Mouse (Mus musculus) CH12.LX (cell line): Measurements from ENCODE around the gene Samd4. TPM values are rescaled to one million over a fixed set of nuclear protein-coding genes. Genes with fewer than 3 reads are reported as not detected.

Experiments
- DNase-seq: peaks from one replicate; pipeline ENCODE4 v3.0.0-alpha.2; 2013; ENCODE audit errors: extremely low read depth
- H3K27ac ChIP-seq: 2 replicates; pipeline ENCODE4 v1.5.1; 2012; ENCODE audit warnings: low read depth, mild to moderate bottlenecking, control low read depth, moderate library complexity; ENCODE audit not compliant: insufficient read depth
- H3K27me3 ChIP-seq: replicated peaks from 2 replicates; pipeline ENCODE3; 2012; ENCODE audit warnings: inconsistent platforms
- H3K36me3 ChIP-seq, 2 experiments: replicated peaks in 1 of 2; 2 replicates each; pipeline versions ENCODE3 to v1.6.1; 2012; ENCODE audit warnings: inconsistent platforms in 1 of 2, low read length in 1 of 2, mild to moderate bottlenecking in 1 of 2, mixed read lengths in 1 of 2, moderate library complexity in 1 of 2; ENCODE audit not compliant: control insufficient read depth in 1 of 2, insufficient read depth in 1 of 2
- H3K4me1 ChIP-seq, 2 experiments: 2 replicates each; pipeline ENCODE4 v1.6.1; 2012; ENCODE audit warnings: inconsistent platforms in 1 of 2, moderate library complexity in 1 of 2; ENCODE audit not compliant: insufficient read depth in 2 of 2, control insufficient read depth in 1 of 2
- H3K4me2 ChIP-seq: 2 replicates; pipeline ENCODE4 v1.6.1; 2012; ENCODE audit warnings: low read depth, mild to moderate bottlenecking, control low read depth; ENCODE audit not compliant: poor library complexity, insufficient read depth, severe bottlenecking
- H3K4me3 ChIP-seq, 3 experiments: fragments of 150-350 bp in 1 of 3; sonication (generic) in 1 of 3; replicated peaks in 1 of 3; 2 replicates each; pipeline versions ENCODE3 to v1.5.1; 2011 to 2012; ENCODE audit warnings: low read depth in 2 of 3, low read length in 2 of 3, mild to moderate bottlenecking in 2 of 3, moderate library complexity in 2 of 3, control low read depth in 1 of 3, improper control_type of control experiment in 1 of 3, inconsistent platforms in 1 of 3, mixed read lengths in 1 of 3; ENCODE audit not compliant: poor library complexity in 1 of 3
- H3K79me2 ChIP-seq: replicated peaks from 2 replicates; pipeline ENCODE4 v1.6.1; 2012; ENCODE audit warnings: mild to moderate bottlenecking, moderate library complexity; ENCODE audit not compliant: control insufficient read depth, poor library complexity, insufficient read depth, severe bottlenecking; ENCODE audit errors: extremely low read depth
- H3K9ac ChIP-seq: 2 replicates; pipeline ENCODE4 v1.6.1; 2012; ENCODE audit warnings: low read depth, mild to moderate bottlenecking, control low read depth, moderate library complexity; ENCODE audit not compliant: insufficient read depth
- H3K9me3 ChIP-seq: replicated peaks from 2 replicates; pipeline ENCODE3; 2012; ENCODE audit warnings: low read length, inconsistent platforms, mixed read lengths
- BHLHE40 ChIP-seq: IDR thresholded peaks from 2 replicates; pipeline ENCODE4 v1.6.1; 2011; ENCODE audit warnings: mild to moderate bottlenecking, low read depth, low read length, improper control_type of control experiment
- E2F4 ChIP-seq: IDR thresholded peaks from 2 replicates; pipeline ENCODE4 v1.6.1; 2011; ENCODE audit warnings: low read depth, low read length, improper control_type of control experiment; ENCODE audit not compliant: insufficient replicate concordance
- IRF4 ChIP-seq: IDR thresholded peaks from 2 replicates; pipeline ENCODE4 v1.6.1; 2014; ENCODE audit warnings: low read depth, mild to moderate bottlenecking, inconsistent platforms, low read length, improper control_type of control experiment
- MAFK ChIP-seq: IDR thresholded peaks from 2 replicates; pipeline ENCODE4 v1.6.1; 2011; ENCODE audit warnings: low read length, improper control_type of control experiment; ENCODE audit not compliant: insufficient replicate concordance
- MAX ChIP-seq: IDR thresholded peaks from 2 replicates; pipeline ENCODE4 v1.6.1; 2011; ENCODE audit warnings: low read length, improper control_type of control experiment
- MAZ ChIP-seq: IDR thresholded peaks from 2 replicates; pipeline ENCODE4 v1.6.1; 2012; ENCODE audit warnings: low read depth, mild to moderate bottlenecking, inconsistent platforms, low read length, improper control_type of control experiment, moderate library complexity
- MXI1 ChIP-seq: IDR thresholded peaks from 2 replicates; pipeline ENCODE4 v1.6.1; 2011; ENCODE audit warnings: mild to moderate bottlenecking, low read depth, low read length, improper control_type of control experiment
- NELFE ChIP-seq: IDR thresholded peaks from 2 replicates; pipeline ENCODE4 v1.6.1; 2011; ENCODE audit warnings: low read depth, low read length, improper control_type of control experiment
- NRF1 ChIP-seq: IDR thresholded peaks from 2 replicates; pipeline ENCODE4 v1.6.1; 2014; ENCODE audit warnings: low read depth, mild to moderate bottlenecking, inconsistent platforms, low read length, improper control_type of control experiment, moderate library complexity
- POLR2A ChIP-seq: IDR thresholded peaks from 2 replicates; pipeline ENCODE4 v1.6.1; 2011; ENCODE audit warnings: low read depth, mild to moderate bottlenecking, improper control_type of control experiment, low read length
- POLR2AphosphoS2 ChIP-seq: IDR thresholded peaks from 2 replicates; pipeline ENCODE4 v1.6.1; 2011; ENCODE audit warnings: low read depth, low read length, improper control_type of control experiment
- RCOR1 ChIP-seq: conservative IDR thresholded peaks from 2 replicates; pipeline ENCODE4 v1.6.1; 2012; ENCODE audit warnings: low read depth, mild to moderate bottlenecking, inconsistent platforms, low read length, improper control_type of control experiment
- TCF12 ChIP-seq: IDR thresholded peaks from 2 replicates; pipeline ENCODE4 v1.6.1; 2014; ENCODE audit warnings: low read depth, mild to moderate bottlenecking, inconsistent platforms, low read length, improper control_type of control experiment
- UBTF ChIP-seq: IDR thresholded peaks from 2 replicates; pipeline ENCODE4 v1.6.1; 2012; ENCODE audit warnings: low read depth, mild to moderate bottlenecking, inconsistent platforms, low read length, improper control_type of control experiment, moderate library complexity
- USF2 ChIP-seq: conservative IDR thresholded peaks from 2 replicates; pipeline ENCODE4 v1.6.1; 2011; ENCODE audit warnings: low read depth, low read length, improper control_type of control experiment
- ZC3H11A ChIP-seq: IDR thresholded peaks from 2 replicates; pipeline ENCODE4 v1.6.1; 2012; ENCODE audit warnings: low read depth, mild to moderate bottlenecking, inconsistent platforms, low read length, improper control_type of control experiment
- dilution Hi-C: fragments of 300-500 bp; cut with MboI; formaldehyde crosslinking; loops from 2 replicates; pipeline ENCODE4 v1.14.3; 2020; ENCODE audit warnings: low sequenced_read_pairs; ENCODE audit not compliant: extremely low pct_unique_long_range_greater_than_20kb, extremely low pct_ligation_motif_present
- in situ Hi-C: fragments of 300-500 bp; cut with MboI; formaldehyde crosslinking; loops from 3 replicates; pipeline ENCODE4 v1.14.3; 2019; ENCODE audit warnings: low sequenced_read_pairs, low pct_ligation_motif_present, low pct_unique_long_range_greater_than_20kb, mixed read lengths
- polyA plus RNA-seq: library from polyadenylated mRNA; unstranded; fragments of >175 nt; gene quantifications from 2 replicates; pipeline ENCODE4 v1.2.1, GENCODE M21; 2012; ENCODE audit warnings: low read depth; ENCODE audit not compliant: insufficient read length
- total RNA-seq, 2 experiments: library from RNA; depleted of rRNA; stranded (reverse); fragments of 300-350 nt in 1 of 2; fragments of >200 nt in 1 of 2; gene quantifications; 2 replicates each; pipeline ENCODE4 v1.2.3; 2012 to 2014

The Samd4 gene
- total and polyA plus RNA-seq, 3 experiments: 0.64 to 4.6 (median 1.5) TPM

GRCm38 (mm10) chr14:46962832-46963231 lies 80.2 kb downstream of the Samd4 start:
- Histone ChIP-seq H3K9ac (no peak overlapping the region), H3K4me3 (no peak overlapping the region), H3K4me1 (peaks cover 0 to 4% of the 10 kb centered on the region in 2 experiments; a peak in 2 of 4 replicates), H3K79me2 (no peaks in the 10 kb centered on the region), H3K9me3 (peaks cover 4% of the 10 kb centered on the region), H3K27ac (no peak overlapping the region), H3K4me2 (no peak overlapping the region)
- no peak for DNase-seq
- in situ Hi-C loops: no loop called here
- TF ChIP-seq BHLHE40: no peak
- TF ChIP-seq NRF1: no peak
- TF ChIP-seq E2F4: no peak
- no peak for TF ChIP-seq UBTF
- TF ChIP-seq MAZ: no peak
- TF ChIP-seq TCF12: no peak
- TF ChIP-seq POLR2AphosphoS2: no peak
- no peak for TF ChIP-seq POLR2A
- no peak for TF ChIP-seq MXI1
- TF ChIP-seq RCOR1: no peak
- no peak for TF ChIP-seq IRF4
- no peak for TF ChIP-seq ZC3H11A
- no peak for TF ChIP-seq USF2
- TF ChIP-seq, all 38 proteins: peak for 0
- Histone ChIP-seq H3K36me3 (no peaks in the 10 kb centered on the region), H3K27me3 (no peaks in the 10 kb centered on the region)
- dilution Hi-C loops: no loop called here

- H3K9ac ChIP-seq: no peak overlapping the region
- H3K4me1 ChIP-seq: peaks cover 0 to 4% of the 10 kb centered on the region in 2 experiments; a peak in 2 of 4 replicates
- H3K4me3 ChIP-seq: no peak overlapping the region
- no peaks in the 10 kb centered on the region for H3K79me2 ChIP-seq
- in situ Hi-C loops: no loop called here
- no peak overlapping the region for H3K4me2 ChIP-seq
- H3K36me3 ChIP-seq: no peaks in the 10 kb centered on the region
- H3K27me3 ChIP-seq: no peaks in the 10 kb centered on the region
- no peak overlapping the region for H3K27ac ChIP-seq
- H3K9me3 ChIP-seq: peaks cover 4% of the 10 kb centered on the region
- no peak for TF ChIP-seq MAX
- TF ChIP-seq NELFE: no peak
- no peak for TF ChIP-seq MAFK
- dilution Hi-C loops: no loop called here
- no peak for DNase-seq
Observed at GRCm38 (mm10) chr14:46964074-46964872, 81.6 kb downstream of the Samd4 start.
